Mouse (Mus musculus) liver, adult (tissue): ENCODE measurements around the gene Krt83.

Source experiments
- GATA4 ChIP-seq: IDR thresholded peaks from 2 replicates; pipeline ENCODE4 v1.6.1; 2014; ENCODE audit warnings: mild to moderate bottlenecking, low read length; ENCODE audit not compliant: insufficient replicate concordance

The Krt83 gene

DNA sequence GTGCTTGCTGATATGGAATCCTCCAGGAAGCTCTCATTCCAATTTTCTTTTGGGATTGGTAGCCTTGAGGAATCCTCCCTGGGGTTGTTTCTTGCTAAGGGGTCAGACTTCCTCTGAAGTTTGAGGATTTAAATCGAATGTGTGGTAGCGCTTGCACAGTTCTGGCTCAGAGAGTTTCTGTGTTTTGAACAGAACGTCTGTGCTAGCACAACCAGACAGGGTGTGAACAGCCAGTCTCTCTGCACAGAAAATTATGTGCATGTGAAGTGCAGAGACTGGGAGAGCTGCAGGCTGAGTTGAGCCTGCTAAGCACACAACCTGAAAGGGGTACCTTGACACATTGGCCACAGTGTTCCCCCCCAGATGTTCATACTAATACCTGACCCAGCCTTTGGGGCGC, 50.5 kb downstream of the Krt83 start:
- TF ChIP-seq GATA4: no peak

DNA sequence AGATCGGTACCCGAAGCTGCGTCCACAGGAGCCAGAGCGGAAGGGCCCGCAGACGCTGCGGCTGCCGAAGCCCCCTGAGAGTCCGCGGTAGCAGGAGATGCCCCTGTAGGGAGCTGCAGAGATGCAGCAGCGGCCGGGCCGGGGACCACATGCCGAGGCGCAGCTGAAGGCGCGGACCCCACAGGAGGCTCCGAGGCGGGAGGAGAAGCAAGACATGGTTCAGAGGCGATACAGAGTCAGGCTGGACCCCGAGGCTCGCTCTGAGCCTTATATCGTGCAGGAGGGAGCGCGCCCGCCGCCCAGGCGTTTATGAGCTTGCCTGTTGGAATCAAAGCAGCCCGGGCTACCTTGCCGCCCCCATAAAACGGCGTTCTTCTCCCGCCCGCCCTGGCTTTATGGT, 52.8 kb downstream of the Krt83 start, which contains the start of gene Krt87:
TSS of gene Krt87 (minus strand) at position 250 of the 400 bp plus-strand sequence.
- TF ChIP-seq GATA4: no peak

DNA sequence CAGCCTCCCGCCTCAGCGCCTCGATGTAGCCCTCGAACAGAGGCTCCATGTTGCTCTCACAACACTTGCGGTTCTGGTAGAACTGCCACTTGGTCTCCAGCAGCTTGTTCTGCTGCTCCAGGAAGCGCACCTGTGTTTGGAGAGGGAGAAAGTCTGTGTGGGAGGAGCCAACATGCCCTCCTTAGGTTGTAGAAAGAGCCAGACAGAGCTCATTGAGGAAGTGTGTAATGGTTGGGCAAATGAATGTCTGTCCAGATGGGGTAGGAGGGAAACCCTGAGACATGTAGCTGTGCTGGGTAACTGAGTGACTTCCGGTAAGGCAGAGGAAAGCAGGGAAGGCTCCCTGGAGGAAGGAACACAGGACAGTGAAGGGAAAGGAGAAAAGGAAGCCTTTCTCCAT, 54.7 kb downstream of the Krt83 start:
- no peak for TF ChIP-seq GATA4
